Mouse (Mus musculus): ENCODE data around the gene Mgme1.

GRCm38 (mm10) chr2:144245464-144245863 lies 25.0 kb upstream of the Mgme1 start:
- TF ChIP-seq CTCF (IDR thresholded peaks at IDR 0.05; ENCODE audit: low read depth) (no peak), EP300 (IDR thresholded peaks at IDR 0.05; ENCODE audit: low read depth) (no peak)

Data from liver, embryonic 14.5 days (tissue).